Mouse (Mus musculus) MEL-GATA-1-ER (cell line): ENCODE results near the gene Grtp1.

ENCODE experiments used
- DNase-seq: peaks from one replicate; pipeline ENCODE4 v3.0.0-alpha.2; 2012; ENCODE audit warnings: low read depth; ENCODE audit errors: extremely low read depth

Grtp1 gene

GRCm38 (mm10) chr8:13200301-13201012 lies at the start of gene Grtp1:
Grtp1 (minus strand) TSS chr8:13200620.
- DNase-seq, result no peak

GRCm38 (mm10) chr8:13244343-13244880 lies 44.0 kb upstream of the Grtp1 start:
- no peak for DNase-seq

GRCm38 (mm10) chr8:13242985-13243870 lies 42.8 kb upstream of the Grtp1 start:
- DNase-seq, result no peak

GRCm38 (mm10) chr8:13240691-13241090 lies 40.3 kb upstream of the Grtp1 start:
- no peak for DNase-seq

- no peak for DNase-seq
Observed at GRCm38 (mm10) chr8:13240055-13240454, 39.6 kb upstream of the Grtp1 start.

- no peak for DNase-seq
Observed at GRCm38 (mm10) chr8:13234803-13235202, 34.4 kb upstream of the Grtp1 start.

- DNase-seq, result no peak
Observed at GRCm38 (mm10) chr8:13230471-13230870, 30.1 kb upstream of the Grtp1 start.

- DNase-seq, result no peak
Observed at GRCm38 (mm10) chr8:13229802-13230201, 29.4 kb upstream of the Grtp1 start.

GRCm38 (mm10) chr8:13228923-13229610 lies 28.6 kb upstream of the Grtp1 start:
- no peak for DNase-seq

- DNase-seq, result no peak
Observed at GRCm38 (mm10) chr8:13227184-13227583, 26.8 kb upstream of the Grtp1 start.

- DNase-seq, result no peak
Observed at GRCm38 (mm10) chr8:13226288-13226687, 25.9 kb upstream of the Grtp1 start.

- DNase-seq, result no peak
Observed at GRCm38 (mm10) chr8:13224426-13224825, 24.0 kb upstream of the Grtp1 start.

- no peak for DNase-seq
Observed at GRCm38 (mm10) chr8:13218441-13218840, 18.0 kb upstream of the Grtp1 start.

- no peak for DNase-seq
Observed at GRCm38 (mm10) chr8:13217986-13218385, 17.6 kb upstream of the Grtp1 start.

GRCm38 (mm10) chr8:13217093-13217492 lies 16.7 kb upstream of the Grtp1 start:
- DNase-seq, result no peak

GRCm38 (mm10) chr8:13216386-13216785 lies 16.0 kb upstream of the Grtp1 start:
- DNase-seq, result no peak

GRCm38 (mm10) chr8:13213479-13214268 lies 13.3 kb upstream of the Grtp1 start:
- DNase-seq, result no peak

GRCm38 (mm10) chr8:13209770-13210169 lies 9.3 kb upstream of the Grtp1 start:
- no peak for DNase-seq

GRCm38 (mm10) chr8:13208627-13209355 lies 8.4 kb upstream of the Grtp1 start:
- peak; percentile 76 for DNase-seq

GRCm38 (mm10) chr8:13206290-13206689 lies 5.9 kb upstream of the Grtp1 start:
- DNase-seq, result no peak
